Mouse (Mus musculus) heart, postnatal 0 days (tissue): ENCODE measurements at regions not wholly inside any gene's neighbourhood (a gene's known extent, or its start where the extent isn't known, plus 50 kb on each side); places are given as distances from the start of the nearest gene placed in this dataset.

Source experiments
- ATAC-seq: fragments of 200-750 bp; cut with Nextera tagmentation; 2 replicates; pipeline ENCODE4 v1.8.0; 2017; ENCODE audit warnings: low read depth, moderate number of reproducible peaks, moderate library complexity; ENCODE audit not compliant: insufficient read depth
- DNase-seq: peaks from one replicate; pipeline ENCODE4 v3.0.0-alpha.2; 2016; ENCODE audit warnings: low spot score
- H3K27ac ChIP-seq: fragments of 300-500 bp; sonication (generic); 2 replicates; pipeline ENCODE4 v1.5.1; 2014; ENCODE audit warnings: low read depth, mild to moderate bottlenecking
- H3K27me3 ChIP-seq: fragments of 300-500 bp; sonication (generic); 2 replicates; pipeline ENCODE4 v1.6.1; 2014; ENCODE audit warnings: low read length, mixed read lengths; ENCODE audit not compliant: control insufficient read depth, insufficient read depth
- H3K36me3 ChIP-seq: fragments of 300-500 bp; sonication (generic); replicated peaks from 2 replicates; pipeline ENCODE4 v1.6.1; 2014; ENCODE audit warnings: low read length, mixed read lengths; ENCODE audit not compliant: control insufficient read depth, insufficient read depth
- H3K4me1 ChIP-seq: fragments of 300-500 bp; sonication (generic); 2 replicates; pipeline ENCODE4 v1.6.1; 2014; ENCODE audit warnings: antibody characterized with exemption; ENCODE audit not compliant: control insufficient read depth, insufficient read depth
- H3K4me2 ChIP-seq: fragments of 300-500 bp; sonication (generic); 2 replicates; pipeline ENCODE4 v1.6.1; 2014; ENCODE audit warnings: low read depth, mild to moderate bottlenecking, low read length, moderate library complexity
- H3K4me3 ChIP-seq: fragments of 300-500 bp; sonication (generic); 2 replicates; pipeline ENCODE4 v1.5.1; 2014; ENCODE audit warnings: low read depth, low read length
- H3K9ac ChIP-seq: fragments of 300-500 bp; sonication (generic); replicated peaks from 2 replicates; pipeline ENCODE4 v1.6.1; 2014; ENCODE audit warnings: low read depth, low read length, mixed read lengths
- H3K9me3 ChIP-seq: fragments of 300-500 bp; sonication (generic); replicated peaks from 2 replicates; pipeline ENCODE4 v1.6.1; 2016; ENCODE audit warnings: low read length; ENCODE audit not compliant: control insufficient read depth
- CTCF ChIP-seq: IDR thresholded peaks from 2 replicates; pipeline ENCODE4 v1.5.1; 2016; ENCODE audit warnings: antibody characterized with exemption, control low read depth, low read depth
- EP300 ChIP-seq: IDR thresholded peaks from 2 replicates; pipeline ENCODE4 v1.6.1; 2016; ENCODE audit warnings: antibody characterized with exemption, low read depth
- WGBS: fragments of 180-500 bp; shearing (Covaris S2); extraction: QIAGEN DNeasy Blood & Tissue Kit; methylation state at CpG from one replicate; pipeline ENCODE4 v1.1.7; 2014; 5-methylcytosine and 5-hydroxymethylcytosine counted together

DNA sequence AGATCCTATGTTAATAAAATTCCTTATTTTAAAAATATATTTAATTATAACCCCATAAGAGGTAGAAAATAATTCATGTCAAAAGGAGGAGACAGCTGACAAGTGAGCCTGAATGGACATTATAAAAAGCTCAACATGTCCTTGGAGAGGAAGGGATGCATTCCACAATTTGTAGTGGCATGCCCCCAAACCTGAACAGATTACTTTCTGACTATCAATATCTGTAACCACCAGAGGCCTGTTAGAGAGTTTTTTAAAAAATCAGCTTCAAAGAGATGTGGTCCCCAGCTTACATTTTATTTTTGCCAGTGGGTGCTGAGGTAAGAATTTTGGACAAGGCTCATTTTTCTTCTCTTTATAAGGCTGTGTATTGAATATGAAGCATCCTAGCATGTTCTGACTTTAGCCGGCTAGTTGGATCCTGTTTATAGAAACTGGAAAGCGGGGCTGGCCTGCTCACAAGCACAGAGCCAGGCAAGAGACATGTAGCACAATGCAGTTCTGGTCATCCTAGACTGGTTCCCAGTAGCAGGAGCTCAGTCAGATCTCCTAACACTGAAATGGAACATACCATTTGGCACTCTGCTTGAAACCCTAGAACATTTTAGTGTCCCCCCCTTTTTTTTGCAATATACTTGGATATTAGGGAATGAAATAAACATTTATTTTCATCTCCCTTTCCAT is 651.8 kb upstream of the Mms22l start:
- TF ChIP-seq CTCF = no peak
- no peak for TF ChIP-seq EP300
- Histone ChIP-seq H3K9me3 (no peaks in the 10 kb centered on the region), H3K4me3 (no peak overlapping the region), H3K4me1 (no peaks in the 10 kb centered on the region), H3K9ac (no peak overlapping the region), H3K4me2 (no peak overlapping the region), H3K36me3 (no peaks in the 10 kb centered on the region), H3K27me3 (no peaks in the 10 kb centered on the region), H3K27ac (no peak overlapping the region)
- WGBS = 70% methylated on average over 2 of the region's 2 CpGs
- DNase-seq (no peak), ATAC-seq (no peak)

- no peaks in the 10 kb centered on the region for H3K27me3 ChIP-seq
- H3K4me2 ChIP-seq = no peak overlapping the region
- no peak overlapping the region for H3K9ac ChIP-seq
- no peak overlapping the region for H3K4me3 ChIP-seq
- no peak overlapping the region for H3K27ac ChIP-seq
- 60% methylated on average over 5 of the region's 5 CpGs for WGBS
- TF ChIP-seq CTCF (no peak), EP300 (no peak)
- no peak for DNase-seq
- no peaks in the 10 kb centered on the region for H3K4me1 ChIP-seq
- no peak for ATAC-seq
- no peaks in the 10 kb centered on the region for H3K9me3 ChIP-seq
- no peaks in the 10 kb centered on the region for H3K36me3 ChIP-seq
These were observed 651.0 kb upstream of the Mms22l start for GRCm38 (mm10) chr4:23845263-23845662.

- TF ChIP-seq EP300 (no peak), CTCF (no peak)
- no peak overlapping the region for H3K27ac ChIP-seq
- no peaks in the 10 kb centered on the region for H3K27me3 ChIP-seq
- no peaks in the 10 kb centered on the region for H3K4me1 ChIP-seq
- ATAC-seq (no peak), DNase-seq (no peak)
- H3K9me3 ChIP-seq = no peaks in the 10 kb centered on the region
- no peak overlapping the region for H3K4me2 ChIP-seq
- H3K36me3 ChIP-seq = no peaks in the 10 kb centered on the region
- no peak overlapping the region for H3K9ac ChIP-seq
- H3K4me3 ChIP-seq = no peak overlapping the region
- WGBS = 49% methylated on average over 2 of the region's 2 CpGs
These were observed 645.6 kb upstream of the Mms22l start for GRCm38 (mm10) chr4:23850640-23851039.

- H3K27ac ChIP-seq = no peak overlapping the region
- H3K27me3 ChIP-seq = no peaks in the 10 kb centered on the region
- ATAC-seq (no peak), DNase-seq (no peak)
- H3K4me2 ChIP-seq = no peak overlapping the region
- H3K4me3 ChIP-seq = no peak overlapping the region
- no peaks in the 10 kb centered on the region for H3K4me1 ChIP-seq
- 68% methylated on average over 3 of the region's 3 CpGs for WGBS
- no peaks in the 10 kb centered on the region for H3K9me3 ChIP-seq
- no peak overlapping the region for H3K9ac ChIP-seq
- no peaks in the 10 kb centered on the region for H3K36me3 ChIP-seq
- TF ChIP-seq EP300 = no peak
- TF ChIP-seq CTCF = no peak
These were observed 633.8 kb upstream of the Mms22l start for GRCm38 (mm10) chr4:23862437-23862836.

DNA sequence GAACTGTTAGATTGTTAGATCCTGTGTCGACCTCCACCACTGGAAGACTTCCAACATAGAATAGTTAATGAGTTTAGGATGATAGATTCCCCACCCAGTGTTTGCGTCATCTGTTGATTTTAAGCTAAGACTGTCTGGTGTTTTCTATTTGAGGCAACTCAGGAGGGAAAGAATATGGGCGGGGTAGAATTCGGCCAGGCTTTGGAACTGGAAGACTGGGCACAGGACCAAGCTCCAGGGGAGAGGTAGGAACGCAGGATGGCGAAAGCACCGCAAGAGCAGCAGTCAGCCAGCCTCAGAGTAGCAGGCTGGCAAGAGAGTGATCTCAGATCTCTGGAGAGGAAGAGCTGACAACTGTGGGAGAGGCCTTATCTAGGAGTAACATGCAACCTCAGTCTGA is 616.2 kb upstream of the Mms22l start:
- ATAC-seq (no peak), DNase-seq (no peak)
- Histone ChIP-seq H3K36me3 (no peaks in the 10 kb centered on the region), H3K27ac (no peak overlapping the region), H3K27me3 (no peaks in the 10 kb centered on the region), H3K9me3 (no peaks in the 10 kb centered on the region), H3K4me2 (no peak overlapping the region), H3K4me1 (no peaks in the 10 kb centered on the region), H3K9ac (no peak overlapping the region), H3K4me3 (no peak overlapping the region)
- WGBS = 73% methylated on average over 7 of the region's 7 CpGs
- TF ChIP-seq CTCF (no peak), EP300 (no peak)

DNA sequence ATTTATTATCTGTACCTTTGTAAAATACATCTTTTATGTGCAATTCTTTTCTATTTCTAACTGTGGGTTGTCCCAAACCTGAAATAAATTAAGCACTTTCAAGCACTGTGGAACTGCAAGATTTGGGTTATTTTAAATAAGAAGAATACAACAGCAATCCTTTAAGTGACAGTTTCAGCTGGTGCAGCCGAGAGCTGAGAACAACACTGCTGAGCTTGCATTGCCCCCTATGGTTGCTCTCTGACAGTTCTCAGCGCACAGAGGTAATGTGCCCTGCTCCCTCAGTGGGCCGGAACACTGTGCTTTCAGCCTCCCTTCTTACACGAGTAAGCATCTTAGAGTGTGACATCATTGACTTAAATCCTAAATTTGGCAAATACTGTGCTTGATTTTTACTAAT is 582.9 kb upstream of the Mms22l start:
- 29% methylated on average over 4 of the region's 4 CpGs for WGBS
- ATAC-seq = no peak
- DNase-seq = no peak
- H3K36me3 ChIP-seq = no peaks in the 10 kb centered on the region
- H3K4me1 ChIP-seq = no peaks in the 10 kb centered on the region
- H3K4me3 ChIP-seq = no peak overlapping the region
- no peaks in the 10 kb centered on the region for H3K9me3 ChIP-seq
- no peak overlapping the region for H3K9ac ChIP-seq
- H3K27me3 ChIP-seq = no peaks in the 10 kb centered on the region
- TF ChIP-seq CTCF = no peak
- TF ChIP-seq EP300 = no peak
- H3K27ac ChIP-seq = no peak overlapping the region
- H3K4me2 ChIP-seq = no peak overlapping the region
